Mouse (Mus musculus) thymus, adult 2 months (tissue): Measurements from ENCODE around the gene Ndufaf2.

Source experiments
- CTCF ChIP-seq: fragments of 200-500 bp; IDR thresholded peaks from 2 replicates; pipeline ENCODE4 v1.5.1; 2012; ENCODE audit warnings: mild to moderate bottlenecking, control low read depth, low read length, moderate library complexity, borderline replicate concordance; ENCODE audit not compliant: control insufficient read depth, poor library complexity, insufficient read depth; ENCODE audit errors: extremely low read depth
- POLR2A ChIP-seq: fragments of 200-500 bp; IDR thresholded peaks from 2 replicates; pipeline ENCODE4 v1.6.1; 2012; ENCODE audit warnings: mild to moderate bottlenecking, low read length, control low read depth, moderate library complexity; ENCODE audit not compliant: control insufficient read depth, poor library complexity, insufficient read depth; ENCODE audit errors: extremely low read depth

DNA sequence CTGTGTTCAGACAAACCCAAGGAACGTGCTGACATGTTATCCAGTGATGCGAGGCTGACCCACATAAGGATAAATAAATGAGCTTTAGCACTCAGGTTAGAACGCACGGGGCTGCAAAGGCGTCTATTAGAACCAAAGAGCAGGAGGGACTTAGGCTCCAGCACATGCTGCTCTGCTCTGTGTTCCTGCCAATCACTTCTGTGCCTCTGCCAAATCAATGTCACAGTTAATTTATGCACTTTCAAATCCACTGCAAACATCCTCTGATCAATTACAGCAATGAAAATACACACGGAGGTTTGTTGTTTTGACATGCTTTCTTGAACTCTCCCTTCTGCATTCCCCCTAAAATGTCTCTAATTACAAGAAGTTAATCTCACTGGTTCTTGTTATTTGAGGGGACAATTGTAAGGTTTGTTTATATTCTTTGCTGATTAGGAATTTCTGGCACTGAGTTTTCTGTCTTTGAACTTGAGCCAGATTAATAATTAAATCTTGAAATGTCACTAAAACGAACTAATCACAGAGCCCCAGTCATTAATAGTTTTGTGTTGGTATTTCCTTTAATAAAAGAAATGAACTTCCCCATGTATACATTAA lies 98.0 kb downstream of the Ndufaf2 start:
- TF ChIP-seq CTCF (no peak), POLR2A (no peak)
